Mouse (Mus musculus): ENCODE measurements at regions not wholly inside any gene's neighbourhood (a gene's known extent, or its start where the extent isn't known, plus 50 kb on each side); places are given as distances from the start of the nearest gene placed in this dataset.

GRCm38 (mm10) chr16:71711879-71712278 lies 596.2 kb upstream of the Robo1 start:
- TF ChIP-seq CTCF (IDR thresholded peaks at IDR 0.05; ENCODE audit: borderline replicate concordance, insufficient read depth, low read length) (no peak), POLR2A (IDR thresholded peaks at IDR 0.05; ENCODE audit: low read depth, low read length) (no peak)

Data from embryonic fibroblast, embryonic 13.5 days (primary cell).